Mouse (Mus musculus) liver, embryonic 14.5 days (tissue): Measurements from ENCODE around the gene Pcyt2. TPM values are rescaled to one million over a fixed set of nuclear protein-coding genes. Genes with fewer than 3 reads are reported as not detected.

Experiments
- ATAC-seq: fragments of 200-750 bp; cut with Nextera tagmentation; 2 replicates; pipeline ENCODE4 v1.8.0; 2017; ENCODE audit warnings: moderate number of reproducible peaks, mild to moderate bottlenecking, moderate library complexity; ENCODE audit not compliant: insufficient read depth
- DNase-seq, 3 experiments: peaks; one replicate each; pipeline ENCODE4 v3.0.0-alpha.2; 2012 to 2013; ENCODE audit warnings: low read depth in 3 of 3, low spot score in 3 of 3
- H3K27ac ChIP-seq: fragments of 300-500 bp; sonication (generic); 2 replicates; pipeline ENCODE4 v1.5.1; 2014; ENCODE audit warnings: moderate library complexity, mild to moderate bottlenecking, control low read depth, inconsistent platforms
- H3K27me3 ChIP-seq: fragments of 300-500 bp; sonication (generic); 2 replicates; pipeline ENCODE4 v1.6.1; 2014; ENCODE audit warnings: mild to moderate bottlenecking, low read length, moderate library complexity; ENCODE audit not compliant: control insufficient read depth, insufficient read depth
- H3K36me3 ChIP-seq: fragments of 300-500 bp; sonication (generic); replicated peaks from 2 replicates; pipeline ENCODE4 v1.6.1; 2014; ENCODE audit warnings: low read depth; ENCODE audit not compliant: control insufficient read depth, insufficient read depth
- H3K4me1 ChIP-seq, 2 experiments: fragments of 200-500 bp in 1 of 2; fragments of 300-500 bp in 1 of 2; sonication (generic) in 1 of 2; replicated peaks; 2 replicates each; pipeline ENCODE4 v1.6.1; 2012 to 2014; ENCODE audit warnings: antibody characterized with exemption in 1 of 2, inconsistent platforms in 1 of 2, low read length in 1 of 2; ENCODE audit not compliant: control insufficient read depth in 2 of 2, insufficient read depth in 2 of 2
- H3K4me2 ChIP-seq: fragments of 300-500 bp; sonication (generic); 2 replicates; pipeline ENCODE4 v1.6.1; 2014; ENCODE audit warnings: low read depth, mild to moderate bottlenecking, control low read depth, moderate library complexity
- H3K4me3 ChIP-seq, 2 experiments: fragments of 200-500 bp in 1 of 2; fragments of 300-500 bp in 1 of 2; sonication (generic) in 1 of 2; 2 replicates each; pipeline ENCODE4 v1.5.1; 2012 to 2014; ENCODE audit warnings: low read depth in 2 of 2, low read length in 2 of 2, mild to moderate bottlenecking in 2 of 2, control low read depth in 1 of 2, inconsistent platforms in 1 of 2, moderate library complexity in 1 of 2; ENCODE audit not compliant: insufficient read depth in 1 of 2
- H3K9ac ChIP-seq: fragments of 300-500 bp; sonication (generic); replicated peaks from 2 replicates; pipeline ENCODE4 v1.6.1; 2014; ENCODE audit warnings: mild to moderate bottlenecking, control low read depth, moderate library complexity
- H3K9me3 ChIP-seq: fragments of 300-500 bp; sonication (generic); 2 replicates; pipeline ENCODE4 v1.6.1; 2016; ENCODE audit warnings: low read length, mixed read lengths; ENCODE audit not compliant: control insufficient read depth
- CTCF ChIP-seq: IDR thresholded peaks from 2 replicates; pipeline ENCODE4 v1.5.1; 2016; ENCODE audit warnings: antibody characterized with exemption, low read depth, control low read depth
- EP300 ChIP-seq: IDR thresholded peaks from 2 replicates; pipeline ENCODE4 v1.6.1; 2016; ENCODE audit warnings: antibody characterized with exemption, low read depth
- WGBS: fragments of 180-500 bp; shearing (Covaris S2); extraction: QIAGEN DNeasy Blood & Tissue Kit; methylation state at CpG from one replicate; pipeline ENCODE4 v1.1.7; 2014; ENCODE audit not compliant: insufficient replicate concordance; 5-methylcytosine and 5-hydroxymethylcytosine counted together
- polyA plus RNA-seq, 2 experiments: library from polyadenylated mRNA; depleted of rRNA in 1 of 2; stranded (reverse) in 1 of 2; unstranded in 1 of 2; fragments of >200 nt; fragmentation: Nextera tagmentation in 1 of 2; extraction: Ambion mirVana in 1 of 2; gene quantifications; 2 replicates each; pipeline versions ENCODE4 v1.2.1 to v1.2.3; 2012 to 2014

Pcyt2 gene
- polyA plus RNA-seq (2012; rRNA removed) (127 and 135 TPM in 2 replicates), polyA plus RNA-seq (2014; fragmentation: Nextera tagmentation; extraction: Ambion mirVana) (86.2 and 99.6 TPM in 2 replicates)

DNA sequence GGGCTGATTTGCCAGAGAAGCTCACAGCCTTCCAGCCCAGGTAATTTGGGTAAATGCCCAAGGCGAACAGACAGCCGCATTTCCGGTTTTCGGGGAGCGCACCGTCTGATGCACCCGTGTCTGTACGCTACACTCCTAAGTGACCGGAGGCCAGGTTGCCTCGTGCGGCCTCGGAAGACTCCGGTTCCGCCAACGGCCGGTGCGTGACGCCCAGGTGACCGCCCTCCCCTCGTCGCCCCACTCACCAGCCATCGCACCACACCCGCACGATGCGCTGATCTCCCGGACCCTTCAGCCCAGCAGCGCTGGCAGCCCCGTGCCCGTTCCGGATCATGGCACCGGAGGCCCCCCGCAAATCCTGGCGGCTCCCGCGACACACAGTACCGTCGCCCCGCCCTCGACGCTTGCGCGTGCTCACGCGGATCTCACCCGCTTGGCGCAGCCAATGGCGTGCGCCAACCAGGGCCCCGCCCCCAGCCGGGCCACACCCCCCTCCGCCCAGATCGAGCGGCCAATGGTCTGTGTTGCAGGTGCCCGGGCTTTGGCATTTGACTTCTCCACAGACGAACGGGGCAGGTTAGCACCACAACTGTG is at the start of gene Pcyt2:
TSS of gene Pcyt2 (minus strand) at position 418 of the 594 bp plus-strand sequence.
- H3K36me3 ChIP-seq = peaks cover 46% of the 10 kb centered on the region

DNA sequence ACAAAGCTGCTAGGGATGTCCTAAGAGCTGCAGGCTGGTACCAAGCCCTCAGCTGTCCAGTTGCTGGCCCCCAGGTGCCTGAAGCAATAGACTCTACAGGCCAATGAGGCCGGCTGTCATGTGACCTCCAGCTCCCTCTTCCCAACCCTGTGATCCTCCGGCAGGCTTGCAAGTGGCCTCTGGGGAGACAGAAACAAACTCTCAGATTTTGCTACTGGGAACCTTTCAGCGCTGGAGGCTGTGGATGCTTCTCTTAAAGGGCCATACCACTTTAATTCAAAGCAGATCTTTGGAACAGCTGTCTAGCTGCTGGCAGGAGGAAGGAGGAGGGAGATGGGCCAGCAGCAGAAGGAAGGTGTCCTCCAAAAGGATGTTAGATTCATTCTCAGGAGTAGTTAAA is 48.9 kb upstream of the Pcyt2 start:
- 22% methylated on average over 3 of the region's 3 CpGs for WGBS
- Histone ChIP-seq H3K36me3 (no peaks in the 10 kb centered on the region), H3K4me3 (no peak overlapping the region), H3K9me3 (no peaks in the 10 kb centered on the region), H3K9ac (no peak overlapping the region), H3K4me1 (no peaks in the 10 kb centered on the region), H3K27me3 (peaks cover 18% of the 10 kb centered on the region), H3K4me2 (no peak overlapping the region), H3K27ac (no peak overlapping the region)
- no peak for ATAC-seq
- DNase-seq = no peak
- no peak for TF ChIP-seq EP300
- no peak for TF ChIP-seq CTCF

More for the DNA sequence above, at the start of gene Pcyt2:
- no peaks in the 10 kb centered on the region for H3K9me3 ChIP-seq
- peak within 1 kb of the TSS; percentile 82 for H3K9ac ChIP-seq
- TF ChIP-seq CTCF = no peak
- peak; percentile 31; the same call in 1 of the 2 replicates for TF ChIP-seq EP300
- peak; percentile 85 to 88 (median 87) for DNase-seq
- H3K27ac ChIP-seq = peak within 1 kb of the TSS; percentile 87
- H3K4me3 ChIP-seq = peak within 1 kb of the TSS; percentile 74 to 90
- H3K4me1 ChIP-seq = peaks cover 13 to 16% of the 10 kb centered on the region in 2 experiments
- H3K27me3 ChIP-seq = no peaks in the 10 kb centered on the region
- peak; percentile 93 for ATAC-seq
- peak within 1 kb of the TSS; percentile 96 for H3K4me2 ChIP-seq
- under 1% methylated on average over 56 of the region's 56 CpGs for WGBS

DNA sequence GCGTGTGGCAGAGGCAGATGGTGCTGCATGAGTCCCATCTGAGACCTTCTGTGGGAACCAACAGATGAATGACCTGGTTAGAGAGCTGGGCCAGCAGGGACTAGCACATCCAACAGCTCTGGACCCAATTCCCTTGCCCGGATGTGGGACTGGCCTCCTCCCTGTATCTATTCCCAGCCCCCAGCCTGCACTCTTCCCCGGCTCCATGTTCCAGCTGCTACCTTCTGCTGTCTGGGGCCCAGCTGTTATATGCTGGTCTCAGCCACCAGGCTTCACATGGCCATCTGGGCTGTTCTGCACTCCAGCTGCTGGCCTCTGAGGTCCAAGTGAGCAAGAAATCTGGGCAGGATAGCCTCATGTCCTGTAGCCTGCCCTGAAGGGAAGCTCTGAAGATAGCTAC is 47.7 kb upstream of the Pcyt2 start:
- Histone ChIP-seq H3K9ac (no peak overlapping the region), H3K27me3 (peaks cover 30% of the 10 kb centered on the region), H3K36me3 (no peaks in the 10 kb centered on the region), H3K9me3 (no peaks in the 10 kb centered on the region), H3K4me2 (no peak overlapping the region), H3K4me1 (no peaks in the 10 kb centered on the region), H3K27ac (no peak overlapping the region), H3K4me3 (no peak overlapping the region)
- no peak for ATAC-seq
- 76% methylated on average over 3 of the region's 3 CpGs for WGBS
- no peak for DNase-seq
- no peak for TF ChIP-seq EP300
- TF ChIP-seq CTCF = no peak

DNA sequence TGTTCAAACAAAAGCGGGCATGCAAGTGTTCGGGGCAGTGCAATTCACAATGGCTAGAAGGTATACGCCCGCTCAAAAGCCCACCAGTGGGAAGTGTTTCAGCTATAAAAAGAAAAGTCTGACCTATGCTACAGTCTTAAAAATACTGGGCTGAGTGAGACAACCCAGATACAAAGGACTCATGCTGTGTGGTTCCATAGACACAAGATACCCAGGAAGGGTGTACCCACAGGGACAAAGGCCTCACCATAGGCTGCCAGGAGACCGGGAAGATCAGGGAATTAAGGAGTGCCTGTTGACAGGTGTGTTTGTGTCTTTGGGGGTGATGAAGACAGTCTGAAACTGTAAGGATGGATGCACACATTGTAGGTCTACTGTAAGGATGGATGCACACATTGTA is 46.0 kb upstream of the Pcyt2 start:
- Histone ChIP-seq H3K4me3 (no peak overlapping the region), H3K4me1 (no peaks in the 10 kb centered on the region), H3K9ac (no peak overlapping the region), H3K4me2 (no peak overlapping the region), H3K9me3 (no peaks in the 10 kb centered on the region), H3K27ac (no peak overlapping the region), H3K27me3 (peaks cover 47% of the 10 kb centered on the region), H3K36me3 (no peaks in the 10 kb centered on the region)
- WGBS = 81% methylated on average over 5 of the region's 5 CpGs
- ATAC-seq (no peak), DNase-seq (no peak)
- TF ChIP-seq EP300 (no peak), CTCF (no peak)

GRCm38 (mm10) chr11:120662759-120663158 is 45.0 kb upstream of the Pcyt2 start:
- H3K27me3 ChIP-seq = peaks cover 55% of the 10 kb centered on the region
- no peak for DNase-seq
- no peaks in the 10 kb centered on the region for H3K4me1 ChIP-seq
- H3K9ac ChIP-seq = no peak overlapping the region
- H3K4me3 ChIP-seq = no peak overlapping the region
- no peak for ATAC-seq
- 54% methylated on average over 6 of the region's 6 CpGs for WGBS
- no peak overlapping the region for H3K27ac ChIP-seq
- TF ChIP-seq CTCF = no peak
- TF ChIP-seq EP300 = no peak
- no peaks in the 10 kb centered on the region for H3K9me3 ChIP-seq
- no peaks in the 10 kb centered on the region for H3K36me3 ChIP-seq
- H3K4me2 ChIP-seq = no peak overlapping the region
